Mouse (Mus musculus) kidney, embryonic 16.5 days (tissue): Measurements from ENCODE around the gene Mitf. TPM values are rescaled to one million over a fixed set of nuclear protein-coding genes. Genes with fewer than 3 reads are reported as not detected.

Experiments
- ATAC-seq: fragments of 200-750 bp; cut with Nextera tagmentation; 2 replicates; pipeline ENCODE4 v1.8.0; 2017; ENCODE audit warnings: moderate TSS enrichment; ENCODE audit not compliant: low FRiP score, low TSS enrichment
- H3K27ac ChIP-seq: fragments of 300-500 bp; sonication (generic); 2 replicates; pipeline ENCODE4 v1.5.1; 2014; ENCODE audit warnings: low read length
- H3K27me3 ChIP-seq: fragments of 300-500 bp; sonication (generic); 2 replicates; pipeline ENCODE4 v1.6.1; 2014; ENCODE audit warnings: low read length, control low read depth, mixed read lengths; ENCODE audit not compliant: insufficient read depth
- H3K36me3 ChIP-seq: fragments of 300-500 bp; sonication (generic); 2 replicates; pipeline ENCODE4 v1.6.1; 2014; ENCODE audit warnings: low read length, control low read depth, mixed read lengths; ENCODE audit not compliant: insufficient read depth
- H3K4me1 ChIP-seq: fragments of 300-500 bp; sonication (generic); 2 replicates; pipeline ENCODE4 v1.6.1; 2014; ENCODE audit warnings: low read length, control low read depth, mixed read lengths; ENCODE audit not compliant: insufficient read depth
- H3K4me2 ChIP-seq: fragments of 300-500 bp; sonication (generic); replicated peaks from 2 replicates; pipeline ENCODE4 v1.6.1; 2014; ENCODE audit warnings: low read depth, low read length
- H3K4me3 ChIP-seq: fragments of 300-500 bp; sonication (generic); 2 replicates; pipeline ENCODE4 v1.5.1; 2014; ENCODE audit warnings: mild to moderate bottlenecking, low read length
- H3K9ac ChIP-seq: fragments of 300-500 bp; sonication (generic); replicated peaks from 2 replicates; pipeline ENCODE4 v1.6.1; 2014; ENCODE audit warnings: low read length
- H3K9me3 ChIP-seq: fragments of 300-500 bp; sonication (generic); 2 replicates; pipeline ENCODE4 v1.6.1; 2016; ENCODE audit warnings: low read length, control low read depth
- WGBS: fragments of 180-500 bp; shearing (Covaris S2); extraction: QIAGEN DNeasy Blood & Tissue Kit; methylation state at CpG from one replicate; pipeline ENCODE4 v1.1.7; 2014; 5-methylcytosine and 5-hydroxymethylcytosine counted together
- polyA plus RNA-seq: library from polyadenylated mRNA; unstranded; fragments of >200 nt; fragmentation: Nextera tagmentation; extraction: Ambion mirVana; gene quantifications from 2 replicates; pipeline ENCODE4 v1.2.1, GENCODE M21; 2015

Gene Mitf
- polyA plus RNA-seq, 1 experiment from 2014 or later = 3.4 TPM

GRCm38 (mm10) chr6:97839568-97839967 lies 32.7 kb downstream of the Mitf start:
- no peak overlapping the region for H3K9ac ChIP-seq
- no peaks in the 10 kb centered on the region for H3K27me3 ChIP-seq
- H3K4me1 ChIP-seq = no peaks in the 10 kb centered on the region

GRCm38 (mm10) chr6:97844112-97844511 lies 37.3 kb downstream of the Mitf start:
- ATAC-seq = no peak
- H3K9me3 ChIP-seq = no peaks in the 10 kb centered on the region
- H3K4me2 ChIP-seq = no peak overlapping the region
- H3K27ac ChIP-seq = no peak overlapping the region
- H3K36me3 ChIP-seq = no peaks in the 10 kb centered on the region
- no peaks in the 10 kb centered on the region for H3K27me3 ChIP-seq
- H3K4me1 ChIP-seq = no peaks in the 10 kb centered on the region
- H3K9ac ChIP-seq = no peak overlapping the region
- H3K4me3 ChIP-seq = no peak overlapping the region
- 71% methylated on average over 3 of the region's 3 CpGs for WGBS

More at GRCm38 (mm10) chr6:97839568-97839967, 32.7 kb downstream of the Mitf start:
- ATAC-seq = no peak
- H3K4me3 ChIP-seq = no peak overlapping the region
- no peaks in the 10 kb centered on the region for H3K36me3 ChIP-seq
- H3K4me2 ChIP-seq = no peak overlapping the region
- no peaks in the 10 kb centered on the region for H3K9me3 ChIP-seq
- no peak overlapping the region for H3K27ac ChIP-seq

- no peak for ATAC-seq
- no peaks in the 10 kb centered on the region for H3K4me1 ChIP-seq
- no peaks in the 10 kb centered on the region for H3K9me3 ChIP-seq
- H3K4me3 ChIP-seq = no peak overlapping the region
- H3K4me2 ChIP-seq = no peak overlapping the region
- WGBS = 62% methylated on average over 9 of the region's 9 CpGs
- H3K27ac ChIP-seq = no peak overlapping the region
- H3K27me3 ChIP-seq = no peaks in the 10 kb centered on the region
- no peaks in the 10 kb centered on the region for H3K36me3 ChIP-seq
- no peak overlapping the region for H3K9ac ChIP-seq
These were observed 41.5 kb downstream of the Mitf start for GRCm38 (mm10) chr6:97848191-97848857.

- 94% methylated on average over 2 of the region's 2 CpGs for WGBS
- Histone ChIP-seq H3K9me3 (no peaks in the 10 kb centered on the region), H3K27me3 (no peaks in the 10 kb centered on the region), H3K4me3 (no peak overlapping the region), H3K27ac (no peak overlapping the region), H3K4me1 (no peaks in the 10 kb centered on the region), H3K4me2 (no peak overlapping the region), H3K9ac (no peak overlapping the region), H3K36me3 (no peaks in the 10 kb centered on the region)
- no peak for ATAC-seq
These were observed 47.4 kb downstream of the Mitf start for GRCm38 (mm10) chr6:97854236-97854635.

GRCm38 (mm10) chr6:97855420-97856170 lies 48.7 kb downstream of the Mitf start:
- Histone ChIP-seq H3K4me1 (no peaks in the 10 kb centered on the region), H3K36me3 (no peaks in the 10 kb centered on the region), H3K4me3 (no peak overlapping the region), H3K9me3 (no peaks in the 10 kb centered on the region), H3K27me3 (no peaks in the 10 kb centered on the region), H3K9ac (no peak overlapping the region), H3K27ac (no peak overlapping the region), H3K4me2 (no peak overlapping the region)
- 82% methylated on average over 8 of the region's 8 CpGs for WGBS
- ATAC-seq = no peak

- 81% methylated on average over 8 of the region's 8 CpGs for WGBS
- Histone ChIP-seq H3K27me3 (no peaks in the 10 kb centered on the region), H3K9me3 (no peaks in the 10 kb centered on the region), H3K4me3 (no peak overlapping the region), H3K36me3 (no peaks in the 10 kb centered on the region), H3K4me1 (no peaks in the 10 kb centered on the region), H3K27ac (no peak overlapping the region), H3K4me2 (no peak overlapping the region), H3K9ac (no peak overlapping the region)
- no peak for ATAC-seq
These were observed 49.6 kb downstream of the Mitf start for GRCm38 (mm10) chr6:97856502-97856901.

- 42% methylated on average over 3 of the region's 3 CpGs for WGBS
- Histone ChIP-seq H3K4me2 (no peak overlapping the region), H3K4me1 (no peaks in the 10 kb centered on the region), H3K27me3 (no peaks in the 10 kb centered on the region), H3K4me3 (no peak overlapping the region), H3K36me3 (no peaks in the 10 kb centered on the region), H3K9me3 (no peaks in the 10 kb centered on the region), H3K9ac (no peak overlapping the region), H3K27ac (no peak overlapping the region)
- no peak for ATAC-seq
These were observed 50.8 kb downstream of the Mitf start for GRCm38 (mm10) chr6:97857690-97858089.

GRCm38 (mm10) chr6:97866575-97866974 lies 59.7 kb downstream of the Mitf start:
- Histone ChIP-seq H3K4me2 (no peak overlapping the region), H3K27me3 (no peaks in the 10 kb centered on the region), H3K9me3 (no peaks in the 10 kb centered on the region), H3K27ac (no peak overlapping the region), H3K36me3 (no peaks in the 10 kb centered on the region), H3K4me1 (no peaks in the 10 kb centered on the region), H3K9ac (no peak overlapping the region), H3K4me3 (no peak overlapping the region)
- ATAC-seq = no peak
- 88% methylated on average over 7 of the region's 7 CpGs for WGBS

- H3K4me2 ChIP-seq = no peak overlapping the region
- no peak overlapping the region for H3K4me3 ChIP-seq
- no peaks in the 10 kb centered on the region for H3K27me3 ChIP-seq
- no peak for ATAC-seq
- 71% methylated on average over 1 of the region's 1 CpGs for WGBS
- no peaks in the 10 kb centered on the region for H3K4me1 ChIP-seq
- no peaks in the 10 kb centered on the region for H3K36me3 ChIP-seq
- no peaks in the 10 kb centered on the region for H3K9me3 ChIP-seq
- no peak overlapping the region for H3K27ac ChIP-seq
- no peak overlapping the region for H3K9ac ChIP-seq
These were observed 61.2 kb downstream of the Mitf start for GRCm38 (mm10) chr6:97868005-97868404.

- Histone ChIP-seq H3K4me1 (no peaks in the 10 kb centered on the region), H3K4me2 (no peak overlapping the region), H3K9me3 (no peaks in the 10 kb centered on the region), H3K36me3 (no peaks in the 10 kb centered on the region), H3K27ac (no peak overlapping the region), H3K27me3 (no peaks in the 10 kb centered on the region), H3K4me3 (no peak overlapping the region), H3K9ac (no peak overlapping the region)
- 68% methylated on average over 4 of the region's 4 CpGs for WGBS
- no peak for ATAC-seq
These were observed 63.1 kb downstream of the Mitf start for GRCm38 (mm10) chr6:97869953-97870352.
